Comparison of ENCODE assay signal across 8 mouse cellular contexts in genomic region chr2:34874816-34875345, GRCm38 (mm10). TPM values are rescaled to one million over a fixed set of nuclear protein-coding genes. Genes with fewer than 3 reads are reported as not detected.
A peak's percentile ranks its signal among the peaks of the same experiment; 100 is the strongest.
DNase-seq lines count a peak whose midpoint lies in the region; ATAC-seq and TF ChIP-seq lines count a peak whose summit lies in the region.

Psmd5 (minus strand) TSS chr2:34874968.

- H3K9me3 ChIP-seq in intestine, postnatal 0 days (ENCODE audit: control insufficient read depth), result no peaks in the 10 kb centered on the region
- no peaks in the 10 kb centered on the region for H3K9me3 ChIP-seq in liver, embryonic 12.5 days (replicated peaks)
- H3K9me3 ChIP-seq in stomach, embryonic 15.5 days, result no peaks in the 10 kb centered on the region

- ATAC-seq in granulocyte monocyte progenitor cell, adult 5-6 weeks (replicated peaks; ENCODE audit: poor library complexity, severe bottlenecking), result no peak
- no peak for ATAC-seq in intestine, postnatal 0 days
- ATAC-seq in liver, embryonic 12.5 days, result no peak
- no peak for ATAC-seq in stomach, embryonic 15.5 days (ENCODE audit: insufficient read depth, low FRiP score, low read depth)

- 0 out of 2 replicates have a peak, but pooled peaks have one; percentile 8 for TF ChIP-seq CTCF in intestine, postnatal 0 days (IDR thresholded peaks at IDR 0.05; ENCODE audit: low read depth)

- H3K9ac ChIP-seq in intestine, postnatal 0 days (ENCODE audit: low read depth, low read length), result peak within 1 kb of the TSS; percentile 53; the same call in 1 of the 2 replicates
- no peak within 1 kb of the TSS; the same call in 1 of the 2 replicates for H3K9ac ChIP-seq in liver, embryonic 12.5 days
- no peak within 1 kb of the TSS for H3K9ac ChIP-seq in stomach, embryonic 15.5 days

- H3K4me1 ChIP-seq in intestine, postnatal 0 days (replicated peaks; ENCODE audit: control insufficient read depth, insufficient read depth, low read length), result 0 out of 2 replicates have a peak, but pooled peaks cover 11% of the 10 kb centered on the region
- peaks cover 18% of the 10 kb centered on the region for H3K4me1 ChIP-seq in liver, embryonic 12.5 days
- H3K4me1 ChIP-seq in stomach, embryonic 15.5 days, result peaks cover 10% of the 10 kb centered on the region; the same call in 1 of the 2 replicates

- H3K4me2 ChIP-seq in intestine, postnatal 0 days (replicated peaks; ENCODE audit: low read depth), result peak within 1 kb of the TSS; percentile 71
- peak within 1 kb of the TSS; percentile 44 for H3K4me2 ChIP-seq in liver, embryonic 12.5 days
- H3K4me2 ChIP-seq in stomach, embryonic 15.5 days, result peak within 1 kb of the TSS; percentile 49

- no peaks in the 10 kb centered on the region for H3K27me3 ChIP-seq in intestine, postnatal 0 days (replicated peaks; ENCODE audit: control insufficient read depth, insufficient read depth, low read length)
- peaks cover 65% of the 10 kb centered on the region for H3K27me3 ChIP-seq in liver, embryonic 12.5 days (replicated peaks)
- H3K27me3 ChIP-seq in stomach, embryonic 15.5 days (replicated peaks), result 0 out of 2 replicates have a peak, but pooled peaks cover 3% of the 10 kb centered on the region

- H3K36me3 ChIP-seq in intestine, postnatal 0 days (ENCODE audit: control insufficient read depth, insufficient read depth), result no peaks in the 10 kb centered on the region
- no peaks in the 10 kb centered on the region for H3K36me3 ChIP-seq in liver, embryonic 12.5 days
- H3K36me3 ChIP-seq in stomach, embryonic 15.5 days, result no peaks in the 10 kb centered on the region

- WGBS in intestine, postnatal 0 days, result 8% methylated on average over 8 of the region's 8 CpGs
- 22% methylated on average over 8 of the region's 8 CpGs for WGBS in liver, embryonic 12.5 days (ENCODE audit: insufficient replicate concordance)
- WGBS in stomach, embryonic 15.5 days, result 16% methylated on average over 8 of the region's 8 CpGs

- no peak for DNase-seq in frontal cortex, adult 2 months (ENCODE audit: extremely low spot score in 1 of 2, low spot score in 1 of 2)
- DNase-seq in frontal cortex, postnatal 14 days (ENCODE audit: low spot score in 2 of 2), result no peak
- no peak for DNase-seq in adrenal gland, postnatal 4 days (ENCODE audit: low spot score in 2 of 2)
- DNase-seq in cerebellum, adult 18-20 months, result no peak

- H3K4me3 ChIP-seq in intestine, postnatal 0 days (ENCODE audit: low read depth, low read length), result peak within 1 kb of the TSS; percentile 40
- peak within 1 kb of the TSS; percentile 34 for H3K4me3 ChIP-seq in liver, embryonic 12.5 days
- H3K4me3 ChIP-seq in stomach, embryonic 15.5 days (replicated peaks), result peak within 1 kb of the TSS; percentile 28

- peak within 1 kb of the TSS; percentile 71 for H3K27ac ChIP-seq in intestine, postnatal 0 days (ENCODE audit: low read depth, low read length)
- peak within 1 kb of the TSS; percentile 10; the same call in 1 of the 2 replicates for H3K27ac ChIP-seq in liver, embryonic 12.5 days
- no peak within 1 kb of the TSS for H3K27ac ChIP-seq in stomach, embryonic 15.5 days

RNA-seq across cellular contexts. Expression of gene Psmd5, which starts in this region (rescaled TPM):
- 35.2 and 44.2 TPM in 2 replicates for polyA plus RNA-seq in frontal cortex, adult 2 months (2012; rRNA removed)
- 10 to 100 TPM; 41.5 to 41.7 TPM for total RNA-seq in adrenal gland, postnatal 4 days (2021)
- 64.4 and 67.3 TPM in 2 replicates for total RNA-seq in granulocyte monocyte progenitor cell, adult 5-6 weeks (2014; fragmentation: Nextera tagmentation)
- 36.8 and 60.4 TPM in 2 replicates for total RNA-seq in granulocyte monocyte progenitor cell, adult 5-6 weeks (2017)
- polyA plus RNA-seq in intestine, postnatal 0 days (2015; fragmentation: Nextera tagmentation; extraction: Ambion mirVana), result 47.5 and 52.2 TPM in 2 replicates
- 103 and 109 TPM in 2 replicates for polyA plus RNA-seq in liver, embryonic 12.5 days (2016; fragmentation: Nextera tagmentation; extraction: Ambion mirVana)
- 84.9 and 93.1 TPM in 2 replicates for polyA plus RNA-seq in stomach, embryonic 15.5 days (2015; fragmentation: Nextera tagmentation; extraction: Ambion mirVana)
